In the genomic region with DNA sequence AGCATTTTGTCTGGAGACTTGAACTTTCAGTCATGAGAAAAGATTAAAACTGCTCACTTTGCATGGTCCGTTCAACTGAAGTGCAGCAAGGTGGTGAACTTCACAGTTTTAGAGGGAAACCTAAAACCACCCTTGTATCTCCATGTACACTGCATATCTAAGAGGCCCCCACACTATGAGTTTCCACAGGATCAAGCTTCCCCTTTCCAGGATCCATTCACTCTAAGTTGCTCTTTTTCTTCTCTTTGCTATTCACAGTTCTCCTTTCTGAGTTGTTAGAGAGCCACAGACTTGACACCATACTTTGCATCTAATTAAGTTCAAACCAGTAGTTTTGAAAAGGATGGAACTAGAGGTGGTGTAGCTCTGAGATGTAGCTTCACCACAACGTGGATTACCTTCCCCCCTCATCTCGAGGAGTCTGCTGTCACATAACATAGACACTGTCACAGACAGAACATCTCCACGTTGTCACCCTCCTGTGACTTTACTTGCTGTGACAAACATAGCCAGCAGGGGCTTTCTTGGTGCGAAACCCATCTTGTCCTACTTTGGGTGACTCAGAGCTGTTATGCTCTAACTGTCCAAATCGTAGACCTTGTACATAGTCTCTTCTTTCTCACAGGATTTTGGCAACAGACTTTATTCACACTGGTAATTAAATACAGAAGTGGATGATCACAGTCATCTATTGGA, we compare ENCODE assay signal across 25 mouse cellular contexts.
DNase-seq lines count a peak whose midpoint lies in the region; ATAC-seq and TF ChIP-seq lines count a peak whose summit lies in the region.
"Had no signal": no experiment of that assay in that cellular context is flagged by ENCODE, and none has a peak within 500 bp of the region (broad histone marks: within the 10 kb centered on the region; RNA-seq: fewer than 3 reads in every experiment).

No protein-coding gene starts in this region.

- no peak overlapping the region for H3K4me2 ChIP-seq in midbrain, embryonic 11.5 days
- H3K4me2 ChIP-seq: embryonic facial prominence, embryonic 15.5 days; heart, embryonic 13.5 days; hindbrain, embryonic 13.5 days had no signal

- H3K4me1 ChIP-seq in heart, adult 2 months (ENCODE audit: control insufficient read depth, insufficient read depth, low read length) = no peaks in the 10 kb centered on the region; the same call in 1 of the 2 replicates
- H3K4me1 ChIP-seq in midbrain, embryonic 11.5 days (ENCODE audit: control insufficient read depth, insufficient read depth, low read length) = no peaks in the 10 kb centered on the region
- H3K4me1 ChIP-seq: forebrain, embryonic 10.5 days; hindbrain, embryonic 13.5 days had no signal

- no peaks in the 10 kb centered on the region for H3K27me3 ChIP-seq in heart, adult 2 months (ENCODE audit: control insufficient read depth, insufficient read depth, low read length)
- H3K27me3 ChIP-seq in midbrain, embryonic 11.5 days (ENCODE audit: control insufficient read depth, insufficient read depth, low read length) = no peaks in the 10 kb centered on the region
- H3K27me3 ChIP-seq: embryonic facial prominence, embryonic 15.5 days; heart, embryonic 13.5 days; hindbrain, embryonic 13.5 days had no signal

- DNase-seq in heart, adult 11 months = peak; percentile 55
- no peak for DNase-seq in heart, adult 2 months
- no peak for DNase-seq in layer of hippocampus, adult 2 months (ENCODE audit: low spot score in 2 of 2)
- DNase-seq in layer of hippocampus, adult 18-20 months (ENCODE audit: low spot score in 2 of 2) = no peak
- DNase-seq in midbrain, embryonic 11.5 days (ENCODE audit: low spot score, missing footprints) = no peak
- DNase-seq: adrenal gland, postnatal 10 days; B cell, adult 2 months; cerebellum, adult 11-12 months; cerebellum, adult 9-11 months; cerebellum, postnatal 36 days; embryo, embryonic 11 days; gastrocnemius, adult 2 months; gastrocnemius, postnatal 36 days; heart, postnatal 10 days; heart, postnatal 4 days had no signal

- no peak for TF ChIP-seq EP300 in heart, adult 2 months (IDR thresholded peaks at IDR 0.05; ENCODE audit: insufficient read depth, low read depth, low read length)

- intact Hi-C loops in heart, adult 2 months (cut with DNase I) = no loop called here

- no peaks in the 10 kb centered on the region for H3K36me3 ChIP-seq in heart, adult 2 months (ENCODE audit: control insufficient read depth, insufficient read depth, low read length)
- H3K36me3 ChIP-seq in midbrain, embryonic 11.5 days (ENCODE audit: control insufficient read depth, insufficient read depth, low read length) = no peaks in the 10 kb centered on the region
- H3K36me3 ChIP-seq: embryonic facial prominence, embryonic 15.5 days; forebrain, embryonic 10.5 days; heart, embryonic 13.5 days; hindbrain, embryonic 13.5 days had no signal

- peak; percentile 90 for ATAC-seq in granulocyte monocyte progenitor cell, adult 5-6 weeks (replicated peaks; ENCODE audit: poor library complexity, severe bottlenecking)
- ATAC-seq in megakaryocyte progenitor cell, adult 5-6 weeks (replicated peaks; ENCODE audit: poor library complexity) = peak; percentile 82
- no peak for ATAC-seq in midbrain, embryonic 11.5 days (ENCODE audit: low FRiP score)
- ATAC-seq: CD4-positive, CD25-positive, alpha-beta regulatory T cell, adult 4 months; forebrain, embryonic 14.5 days; hindbrain, postnatal 0 days had no signal

- no peak for TF ChIP-seq CTCF in heart, adult 2 months (IDR thresholded peaks at IDR 0.05)
- TF ChIP-seq CTCF in layer of hippocampus, adult 2 months (conservative IDR thresholded peaks at IDR 0.05) = peak; percentile 39

- WGBS in heart, adult 2 months = 82% methylated on average over 6 of the region's 6 CpGs
- WGBS in midbrain, embryonic 11.5 days = 83% methylated on average over 6 of the region's 6 CpGs

- no peaks in the 10 kb centered on the region for H3K9me3 ChIP-seq in midbrain, embryonic 11.5 days (ENCODE audit: control insufficient read depth, low read length)
- H3K9me3 ChIP-seq: embryonic facial prominence, embryonic 15.5 days; forebrain, embryonic 10.5 days; heart, embryonic 13.5 days; hindbrain, embryonic 13.5 days had no signal

- H3K79me2 ChIP-seq in heart, adult 2 months (replicated peaks; ENCODE audit: control insufficient read depth, insufficient read depth, low read length) = no peaks in the 10 kb centered on the region

- TF ChIP-seq POLR2A in heart, adult 2 months (IDR thresholded peaks at IDR 0.05; ENCODE audit: insufficient read depth, low read depth, low read length) = no peak

- H3K4me3 ChIP-seq in heart, adult 2 months = no peak overlapping the region
- H3K4me3 ChIP-seq in layer of hippocampus, adult 2 months = no peak overlapping the region
- H3K4me3 ChIP-seq in midbrain, embryonic 11.5 days (ENCODE audit: low read depth, low read length) = no peak overlapping the region
- H3K4me3 ChIP-seq: embryonic facial prominence, embryonic 15.5 days; erythroblast, embryonic 14.5 days; forebrain, embryonic 10.5 days; gastrocnemius, adult 2 months; heart, embryonic 13.5 days; hindbrain, embryonic 13.5 days had no signal

- H3K27ac ChIP-seq in heart, adult 2 months = no peak overlapping the region
- no peak overlapping the region for H3K27ac ChIP-seq in layer of hippocampus, adult 2 months
- no peak overlapping the region for H3K27ac ChIP-seq in midbrain, embryonic 11.5 days (ENCODE audit: low read depth, low read length)
- H3K27ac ChIP-seq: forebrain, embryonic 10.5 days; gastrocnemius, adult 2 months; heart, embryonic 13.5 days; hindbrain, embryonic 13.5 days; hindbrain, postnatal 0 days had no signal

- H3K9ac ChIP-seq in heart, adult 2 months (ENCODE audit: low read depth, low read length) = no peak overlapping the region
- no peak overlapping the region for H3K9ac ChIP-seq in midbrain, embryonic 11.5 days (ENCODE audit: low read length)
- H3K9ac ChIP-seq: embryonic facial prominence, embryonic 15.5 days; heart, embryonic 13.5 days; hindbrain, embryonic 13.5 days had no signal
